Mouse (Mus musculus) olfactory bulb, adult 2 months (tissue): ENCODE data around the gene Ndrg3.

ENCODE experiments used
- CTCF ChIP-seq: fragments of 200-500 bp; IDR thresholded peaks from 2 replicates; pipeline ENCODE4 v1.5.1; 2012; ENCODE audit warnings: low read depth, mild to moderate bottlenecking, low read length, moderate library complexity; ENCODE audit not compliant: insufficient read depth
- POLR2A ChIP-seq: fragments of 200-500 bp; IDR thresholded peaks from 2 replicates; pipeline ENCODE4 v1.6.1; 2012; ENCODE audit warnings: mild to moderate bottlenecking, low read depth, low read length, moderate library complexity; ENCODE audit not compliant: insufficient read depth

DNA sequence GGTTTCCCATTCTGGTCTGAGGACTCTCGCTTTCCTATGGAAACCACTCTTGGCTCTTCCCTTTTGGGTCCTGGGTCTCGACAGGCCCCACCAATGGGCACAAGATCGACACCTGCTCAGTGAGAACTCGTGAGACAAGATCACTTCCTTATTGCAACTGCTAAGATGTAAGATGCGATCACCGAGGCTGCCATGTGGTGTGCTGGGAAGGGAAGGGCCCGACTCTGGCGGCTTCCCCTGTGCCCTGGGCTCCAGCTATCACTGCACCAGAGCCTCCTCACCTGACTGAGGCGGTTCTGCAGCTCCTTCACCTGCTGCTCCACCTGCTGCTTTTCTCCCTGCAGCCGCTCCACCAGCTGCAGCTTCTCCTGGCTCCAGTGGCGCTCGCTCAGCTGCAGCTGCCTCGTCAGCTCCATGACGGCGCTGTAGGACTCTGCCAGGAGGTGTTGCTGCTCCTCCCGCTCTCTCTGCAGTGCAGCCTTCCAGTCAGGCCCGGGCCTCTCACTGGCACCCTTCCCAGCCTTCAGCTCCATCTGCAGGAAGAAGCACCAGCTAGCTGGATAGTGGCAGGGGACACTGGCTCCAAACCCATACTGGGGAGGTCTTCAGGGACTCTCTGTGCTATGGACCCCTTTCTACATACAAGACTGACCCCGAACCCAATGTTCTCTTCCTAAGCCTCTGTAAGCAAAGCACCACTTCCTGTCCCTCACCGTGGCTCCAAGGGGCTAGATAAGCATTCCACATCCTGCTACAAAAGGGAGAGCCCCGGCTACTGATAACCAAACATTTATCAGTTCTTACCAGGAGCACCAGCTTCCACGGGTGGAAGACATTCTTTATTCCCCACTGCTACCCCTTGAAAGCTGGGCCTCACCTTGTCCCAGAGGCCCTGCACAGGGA, 35.5 kb upstream of the Ndrg3 start:
- TF ChIP-seq CTCF, result no peak
- no peak for TF ChIP-seq POLR2A
